Mouse (Mus musculus) liver, embryonic 14.5 days (tissue): ENCODE measurements at regions not wholly inside any gene's neighbourhood (a gene's known extent, or its start where the extent isn't known, plus 50 kb on each side); places are given as distances from the start of the nearest gene placed in this dataset.

Experiments used
- ATAC-seq: fragments of 200-750 bp; cut with Nextera tagmentation; 2 replicates; pipeline ENCODE4 v1.8.0; 2017; ENCODE audit warnings: moderate number of reproducible peaks, mild to moderate bottlenecking, moderate library complexity; ENCODE audit not compliant: insufficient read depth
- DNase-seq, 3 experiments: peaks; one replicate each; pipeline ENCODE4 v3.0.0-alpha.2; 2012 to 2013; ENCODE audit warnings: low read depth in 3 of 3, low spot score in 3 of 3
- H3K27ac ChIP-seq: fragments of 300-500 bp; sonication (generic); 2 replicates; pipeline ENCODE4 v1.5.1; 2014; ENCODE audit warnings: moderate library complexity, mild to moderate bottlenecking, control low read depth, inconsistent platforms
- H3K27me3 ChIP-seq: fragments of 300-500 bp; sonication (generic); 2 replicates; pipeline ENCODE4 v1.6.1; 2014; ENCODE audit warnings: mild to moderate bottlenecking, low read length, moderate library complexity; ENCODE audit not compliant: control insufficient read depth, insufficient read depth
- H3K36me3 ChIP-seq: fragments of 300-500 bp; sonication (generic); replicated peaks from 2 replicates; pipeline ENCODE4 v1.6.1; 2014; ENCODE audit warnings: low read depth; ENCODE audit not compliant: control insufficient read depth, insufficient read depth
- H3K4me1 ChIP-seq, 2 experiments: fragments of 200-500 bp in 1 of 2; fragments of 300-500 bp in 1 of 2; sonication (generic) in 1 of 2; replicated peaks; 2 replicates each; pipeline ENCODE4 v1.6.1; 2012 to 2014; ENCODE audit warnings: antibody characterized with exemption in 1 of 2, inconsistent platforms in 1 of 2, low read length in 1 of 2; ENCODE audit not compliant: control insufficient read depth in 2 of 2, insufficient read depth in 2 of 2
- H3K4me2 ChIP-seq: fragments of 300-500 bp; sonication (generic); 2 replicates; pipeline ENCODE4 v1.6.1; 2014; ENCODE audit warnings: low read depth, mild to moderate bottlenecking, control low read depth, moderate library complexity
- H3K4me3 ChIP-seq, 2 experiments: fragments of 200-500 bp in 1 of 2; fragments of 300-500 bp in 1 of 2; sonication (generic) in 1 of 2; 2 replicates each; pipeline ENCODE4 v1.5.1; 2012 to 2014; ENCODE audit warnings: low read depth in 2 of 2, low read length in 2 of 2, mild to moderate bottlenecking in 2 of 2, control low read depth in 1 of 2, inconsistent platforms in 1 of 2, moderate library complexity in 1 of 2; ENCODE audit not compliant: insufficient read depth in 1 of 2
- H3K9ac ChIP-seq: fragments of 300-500 bp; sonication (generic); replicated peaks from 2 replicates; pipeline ENCODE4 v1.6.1; 2014; ENCODE audit warnings: mild to moderate bottlenecking, control low read depth, moderate library complexity
- H3K9me3 ChIP-seq: fragments of 300-500 bp; sonication (generic); 2 replicates; pipeline ENCODE4 v1.6.1; 2016; ENCODE audit warnings: low read length, mixed read lengths; ENCODE audit not compliant: control insufficient read depth
- CTCF ChIP-seq: IDR thresholded peaks from 2 replicates; pipeline ENCODE4 v1.5.1; 2016; ENCODE audit warnings: antibody characterized with exemption, low read depth, control low read depth
- EP300 ChIP-seq: IDR thresholded peaks from 2 replicates; pipeline ENCODE4 v1.6.1; 2016; ENCODE audit warnings: antibody characterized with exemption, low read depth
- WGBS: fragments of 180-500 bp; shearing (Covaris S2); extraction: QIAGEN DNeasy Blood & Tissue Kit; methylation state at CpG from one replicate; pipeline ENCODE4 v1.1.7; 2014; ENCODE audit not compliant: insufficient replicate concordance; 5-methylcytosine and 5-hydroxymethylcytosine counted together

GRCm38 (mm10) chr6:89095911-89096310 lies 193.9 kb downstream of the Tpra1 start:
- H3K36me3 ChIP-seq: no peaks in the 10 kb centered on the region
- H3K4me3 ChIP-seq: no peak overlapping the region
- H3K27ac ChIP-seq: no peak overlapping the region
- no peak for ATAC-seq
- H3K9ac ChIP-seq: no peak overlapping the region
- no peak for DNase-seq
- H3K4me1 ChIP-seq: no peaks in the 10 kb centered on the region
- no peak for TF ChIP-seq EP300
- TF ChIP-seq CTCF: no peak
- no peaks in the 10 kb centered on the region for H3K9me3 ChIP-seq
- WGBS: 78% methylated on average over 14 of the region's 14 CpGs
- H3K27me3 ChIP-seq: no peaks in the 10 kb centered on the region
- no peak overlapping the region for H3K4me2 ChIP-seq

- Histone ChIP-seq H3K9ac (no peak overlapping the region), H3K9me3 (no peaks in the 10 kb centered on the region), H3K27ac (no peak overlapping the region), H3K4me1 (no peaks in the 10 kb centered on the region), H3K27me3 (no peaks in the 10 kb centered on the region), H3K4me3 (no peak overlapping the region), H3K36me3 (no peaks in the 10 kb centered on the region), H3K4me2 (no peak overlapping the region)
- ATAC-seq: no peak
- TF ChIP-seq CTCF (no peak), EP300 (no peak)
- 62% methylated on average over 8 of the region's 8 CpGs for WGBS
- no peak for DNase-seq
These were observed 195.5 kb downstream of the Tpra1 start for GRCm38 (mm10) chr6:89097531-89097930.

- Histone ChIP-seq H3K27me3 (no peaks in the 10 kb centered on the region), H3K4me3 (no peak overlapping the region), H3K9me3 (no peaks in the 10 kb centered on the region), H3K4me1 (no peaks in the 10 kb centered on the region), H3K36me3 (no peaks in the 10 kb centered on the region), H3K27ac (no peak overlapping the region), H3K9ac (no peak overlapping the region), H3K4me2 (no peak overlapping the region)
- ATAC-seq: no peak
- no peak for DNase-seq
- 35% methylated on average over 1 of the region's 1 CpGs for WGBS
- TF ChIP-seq EP300: no peak
- TF ChIP-seq CTCF: no peak
These were observed 217.2 kb downstream of the Tpra1 start for GRCm38 (mm10) chr6:89119241-89119640.

- H3K4me1 ChIP-seq: no peaks in the 10 kb centered on the region
- H3K4me3 ChIP-seq: no peak overlapping the region
- H3K4me2 ChIP-seq: no peak overlapping the region
- ATAC-seq (no peak), DNase-seq (no peak)
- no peaks in the 10 kb centered on the region for H3K9me3 ChIP-seq
- H3K27me3 ChIP-seq: no peaks in the 10 kb centered on the region
- H3K36me3 ChIP-seq: no peaks in the 10 kb centered on the region
- no peak overlapping the region for H3K9ac ChIP-seq
- no peak overlapping the region for H3K27ac ChIP-seq
- TF ChIP-seq EP300 (no peak), CTCF (no peak)
- WGBS: 51% methylated on average over 4 of the region's 4 CpGs
These were observed 219.1 kb downstream of the Tpra1 start for GRCm38 (mm10) chr6:89121023-89121745.

GRCm38 (mm10) chr6:89121746-89122070 lies 219.7 kb downstream of the Tpra1 start:
- TF ChIP-seq CTCF (no peak), EP300 (no peak)
- DNase-seq (no peak), ATAC-seq (no peak)
- Histone ChIP-seq H3K27me3 (no peaks in the 10 kb centered on the region), H3K4me2 (no peak overlapping the region), H3K9me3 (no peaks in the 10 kb centered on the region), H3K9ac (no peak overlapping the region), H3K4me3 (no peak overlapping the region), H3K36me3 (no peaks in the 10 kb centered on the region), H3K27ac (no peak overlapping the region), H3K4me1 (no peaks in the 10 kb centered on the region)
- 54% methylated on average over 3 of the region's 3 CpGs for WGBS
